Mouse (Mus musculus) heart, embryonic 14.5 days (tissue): ENCODE measurements around the gene Fam83b. TPM values are rescaled to one million over a fixed set of nuclear protein-coding genes. Genes with fewer than 3 reads are reported as not detected.

ENCODE experiments used
- polyA plus RNA-seq: library from polyadenylated mRNA; unstranded; fragments of >200 nt; fragmentation: Nextera tagmentation; extraction: Ambion mirVana; gene quantifications from 2 replicates; pipeline ENCODE4 v1.2.1, GENCODE M21; 2014

Fam83b gene
- polyA plus RNA-seq, 1 experiment from 2014 or later = 0.43 TPM

Other genes with a start within 250 kb of the Fam83b start
- gene Hcrtr2, start 243.3 kb downstream of the Fam83b start, polyA plus RNA-seq = 0.09 and 0.28 TPM in 2 replicates